Mouse (Mus musculus) retina, postnatal 7 days (tissue): ENCODE measurements around the gene Ptpra.
A peak's percentile ranks its signal among the peaks of the same experiment; 100 is the strongest.

Experiments used
- DNase-seq: peaks from one replicate; pipeline ENCODE4 v3.0.0-alpha.2; 2012; ENCODE audit warnings: low read depth, low spot score

The Ptpra gene

DNA sequence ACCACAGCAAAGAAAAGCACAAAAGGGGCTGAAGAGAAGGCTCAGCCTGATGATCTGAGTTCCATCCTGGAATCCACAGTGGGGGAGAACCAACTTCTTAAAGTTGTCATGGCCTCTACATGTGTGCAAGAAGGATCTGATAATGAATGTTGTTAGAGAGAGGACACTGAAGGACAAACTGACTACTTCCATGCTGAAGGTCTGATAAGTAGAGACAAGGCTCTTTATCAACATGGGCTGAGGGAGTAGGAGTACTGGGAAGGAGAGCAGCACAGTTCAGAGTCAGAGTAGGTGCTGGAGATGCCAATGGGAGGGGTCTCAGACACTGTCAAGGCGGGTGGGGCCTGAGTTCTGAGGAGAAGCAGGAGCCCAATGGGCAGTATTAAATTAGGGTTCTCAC, 145.5 kb downstream of the Ptpra start:
- DNase-seq = no peak

DNA sequence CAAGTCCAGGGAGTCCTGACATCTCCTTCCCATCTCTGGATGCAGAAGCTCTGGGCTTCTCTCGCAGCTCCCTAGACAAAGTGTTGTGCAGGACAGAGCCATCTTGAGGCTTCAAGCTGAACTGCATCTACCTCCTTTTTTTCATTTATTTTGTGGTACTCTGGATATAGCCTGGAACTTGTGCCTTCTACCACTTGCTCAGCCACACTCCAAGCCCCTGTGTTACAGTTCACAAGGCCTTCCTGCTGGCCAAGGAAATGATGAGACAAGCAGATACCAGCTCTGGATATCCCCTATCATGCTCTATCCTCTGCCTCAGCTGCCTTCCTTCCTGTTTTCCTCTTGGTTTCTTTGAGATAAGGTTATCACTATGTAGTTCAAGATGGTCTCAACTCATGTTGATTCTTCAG, 147.5 kb downstream of the Ptpra start:
- peak; percentile 28 for DNase-seq

- DNase-seq = no peak
Measured at GRCm38 (mm10) chr2:130598399-130598798, 148.3 kb downstream of the Ptpra start.

- DNase-seq = no peak
Measured at GRCm38 (mm10) chr2:130602195-130602594, 152.1 kb downstream of the Ptpra start.
